Mouse (Mus musculus): ENCODE data around the gene Acaca.
"Not testable (repeated sequence)": the region's sequence is repeated elsewhere in the genome, so short reads cannot be mapped to it uniquely, and the experiment has no call there.

Gene Acaca

DNA sequence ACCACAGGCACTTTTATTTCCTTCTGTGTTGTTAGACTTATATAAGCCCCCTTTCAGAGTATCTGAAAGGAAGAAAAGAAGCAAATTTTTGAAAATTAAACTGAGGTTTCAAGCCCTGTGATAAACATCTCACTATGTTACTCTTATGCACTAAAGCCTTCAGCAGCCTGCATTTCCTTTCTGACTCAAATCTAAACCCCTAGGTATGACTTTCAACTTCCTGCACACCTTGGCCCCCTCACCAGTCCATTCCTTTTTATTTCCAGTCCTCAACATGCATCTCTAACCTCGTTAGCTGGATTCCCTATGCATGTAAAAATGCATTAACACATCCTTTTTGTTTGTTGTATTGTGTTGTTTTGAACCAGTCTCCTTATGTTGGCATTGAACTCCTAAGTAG, 123.0 kb downstream of the Acaca start:
- DNase-seq: no peak

DNA sequence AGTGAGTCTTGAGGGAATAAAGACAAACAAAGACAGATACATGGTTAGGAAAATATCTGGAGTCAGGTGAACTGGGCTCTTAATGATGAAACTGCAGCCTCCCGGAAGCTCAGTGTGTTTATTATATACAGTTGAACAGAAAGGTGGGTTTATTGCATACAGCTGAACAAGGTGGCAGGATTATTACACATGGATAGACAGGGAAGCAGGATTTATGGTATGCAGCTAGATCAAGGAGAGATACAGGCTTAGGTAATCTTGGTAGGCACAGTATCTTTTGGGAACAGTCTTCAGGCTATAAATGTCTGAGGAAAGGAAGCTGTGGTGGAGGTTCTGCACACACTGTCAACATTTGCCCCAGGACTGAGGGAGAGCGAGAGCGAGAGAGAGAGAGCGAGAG, 126.4 kb downstream of the Acaca start:
- DNase-seq: no peak

DNA sequence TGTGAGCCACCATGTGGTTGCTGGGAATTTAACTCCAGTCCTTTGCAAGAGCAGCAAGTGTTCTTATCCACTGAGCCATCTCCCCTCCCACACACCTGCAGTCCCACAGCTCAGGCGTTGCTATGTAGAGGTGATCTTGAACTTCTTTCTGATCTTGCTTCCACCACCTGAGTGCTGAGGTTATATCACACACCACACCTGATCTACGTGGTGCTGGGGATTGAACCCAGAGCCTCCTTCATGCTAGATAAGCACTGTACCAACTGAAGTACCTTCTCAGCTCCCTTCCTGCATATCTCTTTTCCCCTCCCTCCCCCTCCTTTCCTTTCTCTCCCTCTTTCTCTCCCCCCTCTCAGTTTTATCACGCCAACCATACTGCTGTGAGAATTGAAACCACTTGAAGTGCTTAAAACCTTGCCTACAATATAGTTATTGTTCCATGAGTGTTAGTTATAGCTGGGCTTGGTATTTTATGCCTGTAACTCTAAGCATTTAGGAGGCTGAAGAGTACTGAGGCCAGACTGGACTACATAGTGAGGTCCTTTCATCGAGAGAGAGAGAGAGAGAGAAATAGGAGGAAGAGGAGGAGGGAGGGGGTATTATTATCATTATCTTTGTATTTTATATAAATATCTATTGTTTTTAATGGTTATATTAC, 128.7 kb downstream of the Acaca start:
- no peak for DNase-seq

DNA sequence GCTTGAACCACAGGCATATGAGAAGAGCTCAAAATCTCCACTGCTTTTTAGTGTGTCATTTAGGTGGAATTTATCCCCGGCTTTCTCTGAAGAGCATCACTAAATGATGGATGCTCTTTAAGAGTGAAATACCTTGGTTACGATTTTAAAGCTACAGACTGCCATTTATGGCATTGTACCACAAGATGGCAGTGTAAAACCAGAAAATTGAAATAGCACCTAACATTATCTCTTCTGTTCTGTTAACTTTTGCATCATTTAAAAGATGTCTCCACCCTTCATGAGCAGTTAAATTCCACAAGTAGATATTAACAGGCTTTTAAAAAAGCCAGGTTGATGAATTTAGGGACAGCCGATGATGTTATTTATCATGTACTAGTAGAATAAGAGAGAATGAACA, 135.0 kb downstream of the Acaca start:
- peak; percentile 58 for DNase-seq

DNA sequence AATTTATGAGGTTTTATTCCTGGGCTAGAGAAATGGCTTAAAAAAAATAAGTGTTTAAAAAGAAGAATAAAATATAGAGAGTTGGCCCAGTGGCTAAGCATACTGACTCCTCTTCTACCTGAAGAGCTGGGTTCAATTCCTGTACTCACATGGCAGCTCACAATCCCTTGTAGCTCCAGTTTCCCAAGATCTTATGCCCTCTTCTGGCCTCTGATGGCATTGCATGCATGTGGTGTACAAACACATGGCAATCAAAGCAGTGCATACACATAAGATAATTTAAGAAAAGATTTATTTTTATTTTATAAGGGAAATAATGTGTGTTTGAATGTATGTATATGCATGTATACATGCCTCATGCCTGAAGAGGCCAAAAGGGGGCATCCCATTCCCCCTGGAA, 138.6 kb downstream of the Acaca start:
- DNase-seq: no peak

DNA sequence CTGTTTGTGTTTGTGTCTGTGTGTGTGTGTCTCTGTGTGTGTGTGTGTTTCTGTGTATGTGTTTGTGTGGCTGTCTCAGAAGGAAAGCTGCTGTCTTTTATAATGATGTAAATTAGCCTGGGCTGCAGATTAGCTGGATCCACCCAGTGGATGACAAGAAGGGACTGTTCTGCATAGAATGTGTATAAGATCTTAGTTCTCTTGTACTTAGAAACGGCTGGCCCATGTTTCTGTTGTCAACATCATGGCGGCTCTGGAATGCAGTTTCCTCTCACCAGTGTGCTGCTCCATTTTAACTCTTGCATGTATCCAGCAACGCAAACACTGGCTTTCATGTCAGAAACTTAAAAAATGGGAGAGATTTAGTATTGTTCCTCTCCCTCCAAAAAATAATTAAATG, 141.0 kb downstream of the Acaca start:
- DNase-seq: no peak

DNA sequence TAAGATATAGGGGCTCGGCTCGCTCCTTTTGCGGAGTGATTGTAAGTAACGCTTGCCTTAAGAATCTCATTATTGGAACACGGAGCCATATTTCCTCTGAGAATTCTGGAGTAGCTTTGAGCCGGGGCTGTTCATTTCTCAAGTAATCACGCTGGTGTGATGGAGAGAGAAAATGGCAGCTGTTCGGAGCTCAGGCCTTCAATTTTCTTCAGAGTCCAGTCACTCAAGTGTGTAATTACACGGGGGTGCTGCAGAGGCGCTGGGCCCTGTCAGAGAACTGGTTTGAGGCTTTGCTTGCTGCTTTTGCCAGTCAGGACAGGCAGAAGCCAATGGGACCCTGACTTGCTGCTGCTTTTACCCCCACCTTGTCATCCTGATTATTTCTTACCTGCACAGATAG, 142.5 kb downstream of the Acaca start:
- peak; percentile 47 for DNase-seq

DNA sequence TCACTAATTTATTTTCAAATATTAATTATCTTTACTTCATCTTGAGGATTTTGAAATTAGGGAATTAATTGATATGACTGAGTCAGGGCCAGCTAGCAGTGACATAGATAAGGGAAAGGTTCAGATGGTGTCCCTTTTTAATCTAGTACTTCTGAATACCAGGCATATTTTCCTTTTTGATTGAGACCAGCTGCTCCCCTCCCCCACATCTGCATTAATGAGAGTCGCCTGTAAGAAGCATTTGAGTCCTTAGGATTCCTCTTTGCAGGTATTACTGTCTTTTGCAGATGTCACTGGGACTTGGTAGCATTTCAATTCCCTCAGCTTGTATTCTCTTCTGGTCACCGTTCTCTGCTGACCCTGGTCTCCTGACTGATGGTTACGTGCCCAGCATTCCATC, 143.1 kb downstream of the Acaca start:
- no peak for DNase-seq

DNA sequence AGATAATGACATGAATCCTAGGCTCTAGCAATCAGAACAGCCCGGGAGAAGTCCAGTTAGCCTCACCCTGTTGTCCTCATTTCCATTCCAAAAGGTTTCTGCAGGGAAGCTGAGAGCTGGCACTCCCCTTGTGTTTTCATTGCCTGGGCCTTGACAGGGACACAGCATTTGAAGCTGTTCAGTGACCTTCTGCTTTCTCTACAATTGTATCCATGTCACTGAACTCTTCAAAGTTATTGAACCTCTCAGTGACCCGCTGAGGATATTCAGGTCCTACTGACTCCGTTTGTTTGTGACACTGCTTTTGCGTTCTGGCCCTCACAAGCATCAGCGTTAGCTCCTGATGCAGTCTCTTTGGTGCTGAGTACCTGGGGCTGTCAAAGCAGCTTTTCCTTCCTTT, 147.5 kb downstream of the Acaca start:
- no peak for DNase-seq

DNA sequence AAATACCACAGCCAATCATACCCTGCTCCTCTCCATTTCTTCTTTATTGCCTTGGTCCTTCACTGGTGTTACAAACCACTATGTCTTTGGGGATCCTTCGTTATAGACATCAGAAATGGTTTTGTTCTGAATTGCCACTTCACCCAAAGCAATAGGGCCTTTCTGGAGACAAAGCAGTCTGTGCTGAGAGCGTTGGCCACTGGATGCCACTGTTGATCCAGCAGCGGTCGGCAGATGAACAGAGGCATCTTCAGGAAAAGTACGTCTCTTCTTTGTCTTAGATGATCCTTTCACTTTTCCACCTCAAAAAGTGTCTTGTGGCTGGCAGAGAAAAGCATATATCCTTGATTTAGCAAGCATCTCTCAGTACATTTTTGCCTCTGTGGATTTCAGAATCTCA, 151.8 kb downstream of the Acaca start:
- DNase-seq: peak; percentile 36

DNA sequence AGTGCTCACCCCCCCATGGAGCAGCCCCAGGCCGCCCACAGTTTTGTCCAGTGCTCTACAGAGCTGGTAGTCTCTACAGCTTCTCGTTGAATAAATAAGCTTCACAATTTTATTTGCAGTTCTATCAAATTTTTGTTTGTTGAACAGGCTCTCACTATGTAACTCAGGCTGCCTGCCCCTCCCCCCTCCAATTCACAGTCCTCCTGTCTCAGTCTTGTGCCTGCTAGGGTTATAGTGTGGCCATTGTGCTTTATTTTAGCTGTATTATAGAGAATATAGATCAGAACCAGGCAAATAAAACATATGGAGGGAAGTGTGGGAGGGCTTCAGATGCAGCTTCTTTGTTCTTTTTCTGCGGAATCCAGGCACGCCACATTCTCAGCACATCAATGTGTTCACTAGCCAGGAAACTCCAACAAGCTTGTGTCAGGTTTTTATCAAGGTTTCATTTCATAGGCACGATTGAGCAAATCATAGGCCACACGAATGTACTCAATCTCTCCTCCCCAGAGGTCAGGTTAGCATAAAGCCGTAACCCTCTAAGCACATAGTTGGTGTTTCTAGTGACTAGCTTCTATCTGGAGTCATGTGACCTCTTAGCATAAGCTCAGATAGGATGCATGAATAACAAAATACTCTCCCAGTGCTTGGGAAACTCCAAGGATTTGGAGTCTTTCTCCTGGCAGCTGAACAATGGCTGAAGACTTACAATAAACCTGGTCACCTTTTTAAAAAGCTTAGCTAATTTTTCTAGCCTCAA, 153.7 kb downstream of the Acaca start:
- no peak for DNase-seq

DNA sequence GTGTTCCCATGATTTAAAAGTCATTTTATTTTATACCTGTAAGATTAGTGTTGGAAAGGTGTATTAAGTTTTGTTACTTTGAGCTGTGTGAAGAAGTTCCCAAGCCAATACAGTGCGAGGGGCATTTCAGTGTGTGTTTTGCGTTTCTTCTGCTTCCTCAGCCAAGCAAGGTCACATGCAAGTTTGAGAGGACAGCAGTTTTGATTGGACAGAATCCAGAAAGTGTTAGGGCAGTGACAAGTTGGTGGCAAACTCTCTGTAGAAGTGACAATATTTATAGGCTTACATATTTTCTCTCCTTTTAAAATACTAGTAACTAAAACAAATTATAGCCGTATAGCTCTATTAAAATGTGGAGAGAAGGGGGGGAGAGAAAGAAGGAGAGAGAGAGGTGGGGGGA, 161.3 kb downstream of the Acaca start:
- DNase-seq: no peak

DNA sequence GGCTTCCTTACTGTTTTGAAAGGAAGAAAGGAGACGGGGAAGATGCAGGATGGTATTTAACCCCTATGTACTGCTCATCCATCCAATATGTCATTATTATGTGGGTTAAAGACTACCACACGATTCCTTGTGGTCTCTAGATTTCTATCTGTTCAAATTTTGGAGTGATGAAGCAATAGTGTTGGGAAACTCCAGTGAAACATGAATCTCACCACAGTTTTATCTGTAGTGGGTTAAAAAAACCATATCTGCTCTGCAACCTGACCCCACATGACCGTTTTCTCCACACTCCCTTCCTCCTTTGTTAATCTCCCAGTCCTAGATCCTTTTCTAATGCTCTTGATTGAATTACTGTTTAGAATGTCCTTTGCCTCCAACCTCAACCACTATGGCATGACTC, 163.1 kb downstream of the Acaca start:
- DNase-seq: no peak

DNA sequence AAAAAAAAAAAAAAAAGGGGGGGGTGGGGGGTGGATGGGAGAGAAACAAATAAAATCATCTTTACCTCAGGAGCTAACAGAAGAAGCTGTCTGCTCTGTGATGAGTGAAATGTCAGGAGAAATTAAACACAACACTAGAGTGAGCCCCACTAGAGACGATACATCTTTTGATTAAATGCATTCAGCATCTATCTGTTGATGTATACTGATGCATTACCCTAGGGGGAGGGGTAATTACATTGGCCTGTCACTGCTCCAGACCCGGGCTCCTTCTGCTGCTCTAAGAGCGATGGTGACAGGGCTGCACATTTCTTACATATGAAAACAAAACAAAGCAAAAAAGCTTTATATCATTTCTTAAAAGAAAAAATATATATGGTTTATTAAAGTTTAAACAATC, 163.8 kb downstream of the Acaca start:
- DNase-seq: peak; percentile 27

DNA sequence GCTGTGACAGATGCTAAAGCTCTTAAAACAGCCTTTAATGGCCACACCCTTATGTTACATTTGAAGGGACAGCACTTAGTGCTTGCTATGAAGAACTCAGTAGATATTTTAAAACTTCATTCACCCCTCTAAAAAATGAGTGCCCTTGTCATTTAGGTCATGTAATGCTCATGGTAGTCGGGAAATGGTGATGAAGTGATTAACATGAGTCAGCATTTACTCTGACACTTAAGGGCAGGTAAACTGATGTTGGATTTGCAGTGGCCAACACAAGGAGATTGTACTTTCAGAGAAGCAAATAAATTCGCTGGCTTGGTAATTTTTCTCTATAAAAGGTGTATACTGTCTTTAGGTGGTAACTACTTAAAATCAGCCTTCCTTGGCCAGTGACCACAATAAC, 166.9 kb downstream of the Acaca start:
- DNase-seq: no peak

DNA sequence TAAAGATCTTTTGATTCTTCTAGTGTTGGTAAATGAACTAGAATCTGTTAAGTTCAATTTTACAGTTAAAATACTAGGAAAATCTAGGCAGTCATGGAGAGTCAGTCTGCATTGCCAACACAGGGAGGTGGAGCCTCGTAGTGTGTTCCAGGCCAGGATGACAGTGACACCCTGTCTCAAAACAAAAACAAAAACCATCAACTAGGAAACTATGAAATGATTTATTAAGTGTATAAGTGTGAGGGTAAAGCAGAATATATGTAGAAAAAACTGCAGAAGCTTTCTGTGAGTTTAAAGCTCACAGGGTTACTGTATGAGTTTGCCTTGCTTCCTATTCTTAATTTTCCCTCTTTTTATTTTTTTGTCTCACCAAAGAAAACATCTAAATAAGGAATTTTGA, 176.0 kb downstream of the Acaca start:
- no peak for DNase-seq

DNA sequence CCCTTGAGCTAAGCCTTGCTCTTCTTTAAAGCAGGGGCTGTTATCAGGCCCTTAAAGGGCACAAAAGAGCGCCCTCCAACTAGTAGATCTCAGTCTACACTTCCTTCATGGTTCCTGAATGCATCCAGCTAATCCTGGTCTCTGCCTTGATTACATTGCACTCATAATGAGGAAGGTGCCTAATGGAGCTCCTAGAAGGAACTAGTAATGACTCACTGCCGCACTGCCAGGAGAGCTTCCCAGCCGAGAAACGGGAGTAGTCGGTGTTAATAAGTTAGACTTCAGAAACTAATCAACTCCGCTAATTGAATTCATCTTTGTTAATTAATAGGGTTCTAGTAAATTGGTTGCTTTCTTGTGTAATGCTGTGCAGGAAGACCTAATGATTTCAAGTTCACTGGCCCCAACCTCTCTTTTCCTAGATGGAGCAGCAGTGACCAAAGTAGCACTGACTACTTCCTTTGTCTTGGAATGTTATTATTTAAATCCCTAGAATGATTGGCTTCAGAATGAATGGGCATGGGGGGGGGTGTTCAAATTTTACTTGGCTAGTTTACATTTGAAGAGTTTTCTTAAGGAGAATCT, 176.8 kb downstream of the Acaca start:
- DNase-seq: peak; percentile 30

DNA sequence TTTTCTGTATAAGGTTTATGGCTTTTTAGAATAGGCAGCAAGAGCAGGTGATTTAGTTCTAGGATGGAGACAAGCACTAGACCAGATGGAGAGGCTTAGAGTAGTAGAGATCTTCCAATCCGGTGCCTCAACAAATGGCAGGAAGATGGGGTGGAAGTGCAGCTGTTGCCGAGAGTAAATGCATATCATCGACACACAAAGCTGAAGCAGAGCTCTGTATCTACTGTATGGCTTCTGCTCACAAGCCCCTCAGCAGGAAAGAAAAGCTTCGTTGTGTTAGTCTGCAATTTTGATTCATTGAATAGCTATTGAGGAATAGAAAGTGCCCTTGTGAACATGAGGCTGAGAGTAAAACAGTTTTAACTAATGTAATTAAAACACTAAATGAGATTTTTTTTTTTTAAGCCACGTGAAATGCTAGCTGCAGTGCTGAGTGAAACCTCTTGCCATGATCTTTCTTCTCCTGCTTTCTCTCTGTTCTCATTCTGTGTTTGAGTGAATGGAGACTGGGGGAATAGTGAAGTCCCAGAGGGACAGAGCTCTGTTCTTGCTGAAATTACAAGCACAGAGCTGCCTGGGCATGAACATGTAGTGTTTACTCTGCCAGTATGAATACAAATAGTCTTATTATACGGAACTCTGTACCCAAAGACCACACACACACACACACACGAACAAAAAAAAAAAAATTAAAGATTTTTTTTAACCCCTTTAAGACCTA, 194.7 kb downstream of the Acaca start:
- peak; percentile 5 for DNase-seq

DNA sequence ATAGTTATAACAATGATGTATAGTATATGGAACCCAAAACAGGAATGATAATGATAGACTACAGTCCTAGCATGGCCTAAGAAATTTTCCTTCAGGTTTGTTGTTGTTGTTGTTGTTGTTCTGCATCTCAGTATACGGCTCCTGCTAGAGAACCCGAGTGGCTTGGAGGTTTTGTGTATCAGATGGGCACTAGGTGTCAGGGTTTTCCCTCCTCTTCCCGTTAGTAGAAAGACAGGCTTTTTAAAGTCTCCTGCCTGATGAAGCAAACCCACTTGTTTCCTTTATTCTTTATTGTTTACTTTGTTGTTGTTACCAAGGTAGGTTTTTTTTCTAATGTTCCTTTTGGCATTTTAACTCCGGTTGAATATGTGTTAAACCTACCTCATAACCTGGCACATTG, 197.6 kb downstream of the Acaca start:
- DNase-seq: no peak

DNA sequence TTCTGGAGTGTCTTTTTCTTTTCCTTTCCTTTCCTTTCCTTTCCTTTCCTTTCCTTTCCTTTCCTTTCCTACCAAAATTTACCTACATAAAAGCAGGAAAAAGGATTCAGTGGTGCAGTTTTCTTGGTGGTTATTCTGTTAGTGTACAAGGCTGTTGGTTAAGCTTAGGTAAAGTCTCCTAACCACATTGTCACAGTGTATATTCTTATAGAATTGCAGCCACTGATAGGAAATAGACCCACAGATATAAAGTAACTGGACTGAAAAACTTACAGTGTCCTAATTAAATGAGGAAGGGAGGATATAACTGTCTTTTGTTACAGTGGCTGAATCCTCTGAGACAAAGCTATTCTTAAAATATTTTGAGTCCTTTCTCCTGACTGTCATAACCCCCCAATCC, 202.9 kb downstream of the Acaca start:
- DNase-seq: no peak

DNA sequence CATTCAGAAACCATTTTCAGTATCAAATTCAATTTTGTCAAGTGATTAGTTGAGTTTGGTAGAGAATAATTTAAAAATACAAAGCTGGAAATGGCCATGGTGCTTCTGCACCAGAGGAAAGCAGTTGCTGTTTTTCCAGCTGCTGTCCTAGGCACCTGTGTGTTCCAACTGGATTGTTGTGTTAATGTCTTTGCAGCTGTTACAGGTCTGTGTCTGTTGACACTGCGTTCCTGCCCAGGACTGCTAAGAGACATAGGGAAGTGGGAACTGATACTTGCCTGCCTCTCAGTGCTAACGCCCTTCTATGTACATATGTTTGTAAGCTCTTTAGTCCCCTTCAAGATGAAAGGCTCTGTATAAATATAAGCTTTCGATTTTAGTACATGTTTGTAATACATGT, 203.4 kb downstream of the Acaca start:
- no peak for DNase-seq

DNA sequence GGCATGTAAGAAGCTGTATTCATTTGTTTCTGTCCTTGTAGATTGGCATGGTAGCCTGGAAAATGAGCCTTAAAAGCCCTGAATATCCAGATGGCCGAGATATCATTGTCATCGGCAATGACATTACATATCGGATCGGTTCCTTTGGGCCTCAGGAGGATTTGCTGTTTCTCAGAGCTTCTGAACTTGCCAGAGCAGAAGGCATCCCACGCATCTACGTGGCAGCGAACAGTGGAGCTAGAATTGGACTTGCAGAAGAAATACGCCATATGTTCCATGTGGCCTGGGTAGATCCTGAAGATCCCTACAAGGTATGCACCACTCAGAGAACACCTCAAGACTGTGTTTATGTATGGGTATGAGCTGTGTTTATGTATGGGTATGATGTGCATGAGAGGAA, 208.8 kb downstream of the Acaca start:
- DNase-seq: not testable (repeated sequence)

DNA sequence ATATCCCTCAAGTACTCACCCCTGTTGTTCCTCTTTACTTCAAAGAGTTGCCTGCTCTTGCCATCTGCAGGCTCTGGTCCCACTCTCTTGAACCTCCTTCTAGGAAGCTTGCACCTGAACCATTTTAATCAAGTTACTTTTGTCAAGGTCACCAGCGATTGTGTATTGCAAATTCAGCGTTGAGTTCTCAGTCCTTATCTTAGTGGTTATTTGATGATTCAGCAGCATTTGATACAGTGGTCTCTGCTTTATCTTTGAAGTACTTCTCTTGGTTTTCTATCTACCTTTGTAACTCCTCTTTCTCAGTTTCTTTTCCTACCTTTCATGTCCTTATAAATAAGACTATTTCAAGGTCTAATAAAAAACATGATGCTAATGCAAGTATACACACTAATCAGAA, 211.2 kb downstream of the Acaca start:
- DNase-seq: no peak
